Mouse (Mus musculus) liver, embryonic 14.5 days (tissue): ENCODE measurements around the gene Selenoi. TPM values are rescaled to one million over a fixed set of nuclear protein-coding genes. Genes with fewer than 3 reads are reported as not detected.

Experiments
- ATAC-seq: fragments of 200-750 bp; cut with Nextera tagmentation; 2 replicates; pipeline ENCODE4 v1.8.0; 2017; ENCODE audit warnings: moderate number of reproducible peaks, mild to moderate bottlenecking, moderate library complexity; ENCODE audit not compliant: insufficient read depth
- DNase-seq, 3 experiments: peaks; one replicate each; pipeline ENCODE4 v3.0.0-alpha.2; 2012 to 2013; ENCODE audit warnings: low read depth in 3 of 3, low spot score in 3 of 3
- H3K27ac ChIP-seq: fragments of 300-500 bp; sonication (generic); 2 replicates; pipeline ENCODE4 v1.5.1; 2014; ENCODE audit warnings: moderate library complexity, mild to moderate bottlenecking, control low read depth, inconsistent platforms
- H3K27me3 ChIP-seq: fragments of 300-500 bp; sonication (generic); 2 replicates; pipeline ENCODE4 v1.6.1; 2014; ENCODE audit warnings: mild to moderate bottlenecking, low read length, moderate library complexity; ENCODE audit not compliant: control insufficient read depth, insufficient read depth
- H3K36me3 ChIP-seq: fragments of 300-500 bp; sonication (generic); replicated peaks from 2 replicates; pipeline ENCODE4 v1.6.1; 2014; ENCODE audit warnings: low read depth; ENCODE audit not compliant: control insufficient read depth, insufficient read depth
- H3K4me1 ChIP-seq, 2 experiments: fragments of 200-500 bp in 1 of 2; fragments of 300-500 bp in 1 of 2; sonication (generic) in 1 of 2; replicated peaks; 2 replicates each; pipeline ENCODE4 v1.6.1; 2012 to 2014; ENCODE audit warnings: antibody characterized with exemption in 1 of 2, inconsistent platforms in 1 of 2, low read length in 1 of 2; ENCODE audit not compliant: control insufficient read depth in 2 of 2, insufficient read depth in 2 of 2
- H3K4me2 ChIP-seq: fragments of 300-500 bp; sonication (generic); 2 replicates; pipeline ENCODE4 v1.6.1; 2014; ENCODE audit warnings: low read depth, mild to moderate bottlenecking, control low read depth, moderate library complexity
- H3K4me3 ChIP-seq, 2 experiments: fragments of 200-500 bp in 1 of 2; fragments of 300-500 bp in 1 of 2; sonication (generic) in 1 of 2; 2 replicates each; pipeline ENCODE4 v1.5.1; 2012 to 2014; ENCODE audit warnings: low read depth in 2 of 2, low read length in 2 of 2, mild to moderate bottlenecking in 2 of 2, control low read depth in 1 of 2, inconsistent platforms in 1 of 2, moderate library complexity in 1 of 2; ENCODE audit not compliant: insufficient read depth in 1 of 2
- H3K9ac ChIP-seq: fragments of 300-500 bp; sonication (generic); replicated peaks from 2 replicates; pipeline ENCODE4 v1.6.1; 2014; ENCODE audit warnings: mild to moderate bottlenecking, control low read depth, moderate library complexity
- H3K9me3 ChIP-seq: fragments of 300-500 bp; sonication (generic); 2 replicates; pipeline ENCODE4 v1.6.1; 2016; ENCODE audit warnings: low read length, mixed read lengths; ENCODE audit not compliant: control insufficient read depth
- CTCF ChIP-seq: IDR thresholded peaks from 2 replicates; pipeline ENCODE4 v1.5.1; 2016; ENCODE audit warnings: antibody characterized with exemption, low read depth, control low read depth
- EP300 ChIP-seq: IDR thresholded peaks from 2 replicates; pipeline ENCODE4 v1.6.1; 2016; ENCODE audit warnings: antibody characterized with exemption, low read depth
- WGBS: fragments of 180-500 bp; shearing (Covaris S2); extraction: QIAGEN DNeasy Blood & Tissue Kit; methylation state at CpG from one replicate; pipeline ENCODE4 v1.1.7; 2014; ENCODE audit not compliant: insufficient replicate concordance; 5-methylcytosine and 5-hydroxymethylcytosine counted together
- polyA plus RNA-seq, 2 experiments: library from polyadenylated mRNA; depleted of rRNA in 1 of 2; stranded (reverse) in 1 of 2; unstranded in 1 of 2; fragments of >200 nt; fragmentation: Nextera tagmentation in 1 of 2; extraction: Ambion mirVana in 1 of 2; gene quantifications; 2 replicates each; pipeline versions ENCODE4 v1.2.1 to v1.2.3; 2012 to 2014

Selenoi gene
- polyA plus RNA-seq (2012; rRNA removed), result 13.3 and 13.5 TPM in 2 replicates
- polyA plus RNA-seq (2014; fragmentation: Nextera tagmentation; extraction: Ambion mirVana), result 12.5 and 14.8 TPM in 2 replicates

- WGBS, result 3% methylated on average over 64 of the region's 71 CpGs
- Histone ChIP-seq H3K4me3 (peak within 1 kb of the TSS; percentile 69 to 82), H3K9me3 (no peaks in the 10 kb centered on the region), H3K36me3 (no peaks in the 10 kb centered on the region), H3K27me3 (no peaks in the 10 kb centered on the region), H3K27ac (peak within 1 kb of the TSS; percentile 55), H3K4me2 (peak within 1 kb of the TSS; percentile 91), H3K9ac (peak within 1 kb of the TSS; percentile 77), H3K4me1 (peaks cover 21 to 24% of the 10 kb centered on the region in 2 experiments)
- ATAC-seq (peak; percentile 98), DNase-seq (peak; percentile 96 to 97 (median 97))
- TF ChIP-seq EP300 (no peak), CTCF (0 out of 2 replicates have a peak, but pooled peaks have one; percentile 6)
These were observed at the start of gene Selenoi for GRCm38 (mm10) chr5:30232271-30232971. Selenoi (plus strand) TSS chr5:30232581.

- no peak for TF ChIP-seq CTCF
- 0 out of 2 replicates have a peak, but pooled peaks have one; percentile 9 for TF ChIP-seq EP300
- Histone ChIP-seq H3K9ac (no peak overlapping the region), H3K9me3 (no peaks in the 10 kb centered on the region), H3K27me3 (no peaks in the 10 kb centered on the region), H3K4me1 (no peaks in the 10 kb centered on the region; a peak in 1 of 4 replicates), H3K4me2 (no peak overlapping the region), H3K4me3 (no peak overlapping the region), H3K36me3 (peaks cover 6% of the 10 kb centered on the region), H3K27ac (no peak overlapping the region)
- peak; percentile 63 for ATAC-seq
- peak in 1 of 3 experiments; percentile 20 for DNase-seq
- WGBS, result 80% methylated on average over 12 of the region's 12 CpGs
These were observed 44.5 kb upstream of the Selenoi start for GRCm38 (mm10) chr5:30187687-30188485.

DNA sequence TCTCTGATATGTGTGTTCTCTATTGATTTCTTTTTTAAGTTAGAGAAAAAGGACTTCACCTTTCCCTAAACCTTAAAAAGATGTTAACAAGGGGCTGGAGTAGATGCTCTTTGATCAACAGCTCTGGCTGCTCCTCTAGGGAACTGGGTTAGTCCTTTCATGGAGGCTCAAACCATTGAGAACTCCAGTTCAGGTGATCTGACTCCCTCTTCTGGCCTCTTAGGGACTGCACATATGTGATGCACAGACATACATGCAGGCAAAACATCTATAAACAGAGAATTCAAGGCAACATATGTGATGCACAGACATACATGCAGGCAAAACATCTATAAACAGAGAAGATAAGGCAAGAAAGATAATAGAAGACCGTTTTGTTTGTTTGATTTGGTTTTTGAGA, 39.9 kb upstream of the Selenoi start:
- H3K36me3 ChIP-seq, result no peaks in the 10 kb centered on the region; the same call in 1 of the 2 replicates
- WGBS, result 56% methylated on average over 1 of the region's 1 CpGs
- ATAC-seq, result no peak

DNA sequence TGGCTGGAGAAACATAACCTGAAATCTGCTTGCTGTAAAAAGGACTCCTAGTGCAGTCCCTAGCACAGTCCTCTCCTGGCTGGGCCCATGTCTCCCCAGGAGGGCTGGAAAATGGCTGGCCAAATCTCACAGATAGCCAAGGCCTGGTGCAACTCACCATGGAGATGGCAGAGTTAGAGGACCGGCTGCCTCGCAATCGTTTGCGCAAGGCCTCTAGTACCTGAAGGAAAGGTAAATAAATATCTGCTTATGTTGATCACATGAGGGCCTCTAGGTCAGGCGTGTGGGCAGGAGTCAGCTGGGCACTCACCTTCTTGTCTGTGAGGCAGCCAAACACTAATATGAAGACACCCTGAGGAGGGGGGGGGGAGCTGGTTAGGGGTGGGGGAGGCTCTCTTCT, 37.0 kb upstream of the Selenoi start:
- no peaks in the 10 kb centered on the region for H3K9me3 ChIP-seq
- TF ChIP-seq EP300, result no peak
- no peak for TF ChIP-seq CTCF
- no peak overlapping the region for H3K27ac ChIP-seq
- ATAC-seq (no peak), DNase-seq (no peak)
- H3K27me3 ChIP-seq, result no peaks in the 10 kb centered on the region
- WGBS, result 70% methylated on average over 5 of the region's 5 CpGs
- H3K4me2 ChIP-seq, result no peak overlapping the region
- no peak overlapping the region for H3K4me3 ChIP-seq
- H3K9ac ChIP-seq, result no peak overlapping the region
- H3K4me1 ChIP-seq, result 0 out of 4 replicates have a peak, but pooled peaks cover 0 to 3% of the 10 kb centered on the region in 2 experiments
- H3K36me3 ChIP-seq, result no peaks in the 10 kb centered on the region

More for the DNA sequence above, 39.9 kb upstream of the Selenoi start:
- no peak for DNase-seq
- H3K4me2 ChIP-seq, result no peak overlapping the region
- no peak overlapping the region for H3K27ac ChIP-seq
- no peaks in the 10 kb centered on the region for H3K9me3 ChIP-seq
- H3K27me3 ChIP-seq, result no peaks in the 10 kb centered on the region
- TF ChIP-seq EP300 (no peak), CTCF (peak; percentile 14; the same call in 1 of the 2 replicates)
- H3K9ac ChIP-seq, result no peak overlapping the region
- peaks cover 0 to 2% of the 10 kb centered on the region in 2 experiments; a peak in 1 of 4 replicates for H3K4me1 ChIP-seq
- no peak overlapping the region for H3K4me3 ChIP-seq
